Mouse (Mus musculus) MEL (cell line): ENCODE measurements around the gene App. TPM values are rescaled to one million over a fixed set of nuclear protein-coding genes. Genes with fewer than 3 reads are reported as not detected.

Experiments used
- DNase-seq: peaks from one replicate; pipeline ENCODE4 v3.0.0; 2011; ENCODE audit warnings: low read depth, low spot score
- H3K27ac ChIP-seq: 2 replicates; pipeline ENCODE4 v1.5.1; 2012; ENCODE audit warnings: low read depth, mild to moderate bottlenecking, control low read depth, low read length, moderate library complexity; ENCODE audit not compliant: control insufficient read depth
- H3K27me3 ChIP-seq, 2 experiments: fragments of 150-350 bp in 1 of 2; sonication (generic) in 1 of 2; 2 replicates each; pipeline ENCODE4 v1.6.1; 2012; ENCODE audit warnings: low read length in 2 of 2, mild to moderate bottlenecking in 2 of 2, improper control_type of control experiment in 1 of 2, moderate library complexity in 1 of 2; ENCODE audit not compliant: insufficient read depth in 2 of 2, control insufficient read depth in 1 of 2
- H3K36me3 ChIP-seq, 2 experiments: 2 replicates each; pipeline ENCODE4 v1.6.1; 2012 to 2014; ENCODE audit warnings: low read length in 2 of 2, improper control_type of control experiment in 1 of 2, inconsistent platforms in 1 of 2, mild to moderate bottlenecking in 1 of 2; ENCODE audit not compliant: insufficient read depth in 2 of 2, control insufficient read depth in 1 of 2
- H3K4me1 ChIP-seq, 2 experiments: fragments of 150-350 bp in 1 of 2; sonication (generic) in 1 of 2; 2 replicates each; pipeline ENCODE4 v1.6.1; 2012; ENCODE audit warnings: low read length in 2 of 2, improper control_type of control experiment in 1 of 2, mild to moderate bottlenecking in 1 of 2; ENCODE audit not compliant: insufficient read depth in 2 of 2, control insufficient read depth in 1 of 2
- H3K4me3 ChIP-seq, 2 experiments: fragments of 150-350 bp in 1 of 2; sonication (generic) in 1 of 2; 2 replicates each; pipeline ENCODE4 v1.5.1; 2012; ENCODE audit warnings: low read depth in 2 of 2, low read length in 2 of 2, mild to moderate bottlenecking in 2 of 2, moderate library complexity in 2 of 2, control low read depth in 1 of 2, improper control_type of control experiment in 1 of 2; ENCODE audit not compliant: control insufficient read depth in 1 of 2, insufficient read depth in 1 of 2
- H3K79me2 ChIP-seq: 2 replicates; pipeline ENCODE4 v1.6.1; 2012; ENCODE audit warnings: mild to moderate bottlenecking, low read length, moderate library complexity; ENCODE audit not compliant: control insufficient read depth, poor library complexity, insufficient read depth
- H3K9ac ChIP-seq: 2 replicates; pipeline ENCODE4 v1.6.1; 2012; ENCODE audit warnings: low read depth, mild to moderate bottlenecking, control low read depth, low read length, moderate library complexity; ENCODE audit not compliant: control insufficient read depth, poor library complexity, severe bottlenecking
- H3K9me3 ChIP-seq: fragments of 150-350 bp; sonication (generic); replicated peaks from 2 replicates; pipeline ENCODE4 v1.6.1; 2012; ENCODE audit warnings: mild to moderate bottlenecking, low read length, improper control_type of control experiment, moderate library complexity; ENCODE audit not compliant: insufficient read depth
- BHLHE40 ChIP-seq: IDR thresholded peaks from 2 replicates; pipeline ENCODE4 v1.6.1; 2012; ENCODE audit warnings: low read depth, mild to moderate bottlenecking, inconsistent platforms, low read length, improper control_type of control experiment, borderline replicate concordance
- ELF1 ChIP-seq: IDR thresholded peaks from 2 replicates; pipeline ENCODE4 v1.6.1; 2014; ENCODE audit warnings: low read depth, mild to moderate bottlenecking, inconsistent platforms, low read length, improper control_type of control experiment, moderate library complexity
- EP300 ChIP-seq, 2 experiments: IDR thresholded peaks; 2 replicates each; pipeline ENCODE4 v1.6.1; 2011; ENCODE audit warnings: improper control_type of control experiment in 2 of 2, low read length in 2 of 2, low read depth in 1 of 2, mild to moderate bottlenecking in 1 of 2
- ETS1 ChIP-seq: IDR thresholded peaks from 2 replicates; pipeline ENCODE4 v1.6.1; 2012; ENCODE audit warnings: low read depth, mild to moderate bottlenecking, inconsistent platforms, low read length, improper control_type of control experiment, moderate library complexity
- JUND ChIP-seq: IDR thresholded peaks from 2 replicates; pipeline ENCODE4 v1.6.1; 2011; ENCODE audit warnings: low read depth, mild to moderate bottlenecking, improper control_type of control experiment, low read length
- MAFK ChIP-seq: IDR thresholded peaks from 2 replicates; pipeline ENCODE4 v1.6.1; 2011; ENCODE audit warnings: low read depth, mild to moderate bottlenecking, low read length, improper control_type of control experiment, borderline replicate concordance
- MEF2A ChIP-seq: IDR thresholded peaks from 2 replicates; pipeline ENCODE4 v1.6.1; 2014; ENCODE audit warnings: low read depth, mild to moderate bottlenecking, inconsistent platforms, low read length, improper control_type of control experiment; ENCODE audit not compliant: poor library complexity, insufficient replicate concordance, severe bottlenecking; ENCODE audit errors: extremely low read depth
- MXI1 ChIP-seq: IDR thresholded peaks from 2 replicates; pipeline ENCODE4 v1.6.1; 2011; ENCODE audit warnings: mild to moderate bottlenecking, low read depth, low read length, improper control_type of control experiment
- NELFE ChIP-seq: IDR thresholded peaks from 2 replicates; pipeline ENCODE4 v1.6.1; 2011; ENCODE audit warnings: low read depth, low read length, improper control_type of control experiment
- NRF1 ChIP-seq: IDR thresholded peaks from 2 replicates; pipeline ENCODE4 v1.6.1; 2014; ENCODE audit warnings: low read depth, mild to moderate bottlenecking, inconsistent platforms, low read length, improper control_type of control experiment, moderate library complexity; ENCODE audit not compliant: poor library complexity, insufficient read depth, severe bottlenecking
- POLR2AphosphoS2 ChIP-seq: IDR thresholded peaks from 2 replicates; pipeline ENCODE4 v1.6.1; 2011; ENCODE audit warnings: low read length, improper control_type of control experiment
- RAD21 ChIP-seq: IDR thresholded peaks from 2 replicates; pipeline ENCODE4 v1.6.1; 2011; ENCODE audit warnings: mild to moderate bottlenecking, low read depth, low read length, improper control_type of control experiment
- RCOR1 ChIP-seq: IDR thresholded peaks from 2 replicates; pipeline ENCODE4 v1.6.1; 2012; ENCODE audit warnings: low read depth, mild to moderate bottlenecking, inconsistent platforms, low read length, improper control_type of control experiment
- SIN3A ChIP-seq: IDR thresholded peaks from 2 replicates; pipeline ENCODE4 v1.6.1; 2012; ENCODE audit warnings: low read length, improper control_type of control experiment, inconsistent platforms
- TCF12 ChIP-seq: IDR thresholded peaks from 2 replicates; pipeline ENCODE4 v1.6.1; 2014; ENCODE audit warnings: low read depth, mild to moderate bottlenecking, inconsistent platforms, low read length, improper control_type of control experiment, moderate library complexity
- USF2 ChIP-seq, 2 experiments: IDR thresholded peaks; 2 replicates each; pipeline ENCODE4 v1.6.1; 2011 to 2012; ENCODE audit warnings: improper control_type of control experiment in 2 of 2, low read length in 2 of 2, borderline replicate concordance in 1 of 2, inconsistent platforms in 1 of 2, low read depth in 1 of 2, mild to moderate bottlenecking in 1 of 2; ENCODE audit not compliant: insufficient read depth in 1 of 2
- ZC3H11A ChIP-seq: IDR thresholded peaks from 2 replicates; pipeline ENCODE4 v1.6.1; 2012; ENCODE audit warnings: low read depth, mild to moderate bottlenecking, inconsistent platforms, low read length, improper control_type of control experiment
- ZKSCAN1 ChIP-seq: IDR thresholded peaks from 2 replicates; pipeline ENCODE4 v1.6.1; 2012; ENCODE audit warnings: low read depth, mild to moderate bottlenecking, inconsistent platforms, low read length, improper control_type of control experiment, moderate library complexity
- ZMIZ1 ChIP-seq: IDR thresholded peaks from 2 replicates; pipeline ENCODE4 v1.6.1; 2012; ENCODE audit warnings: low read depth, mild to moderate bottlenecking, inconsistent platforms, low read length, improper control_type of control experiment, moderate library complexity
- ZNF384 ChIP-seq: IDR thresholded peaks from 2 replicates; pipeline ENCODE4 v1.6.1; 2012; ENCODE audit warnings: low read depth, mild to moderate bottlenecking, inconsistent platforms, low read length, improper control_type of control experiment
- polyA plus RNA-seq, 2 experiments: library from polyadenylated mRNA; stranded (reverse) in 1 of 2; unstranded in 1 of 2; fragments of >175 nt in 1 of 2; fragments of >200 nt in 1 of 2; gene quantifications; 2 replicates each; pipeline versions ENCODE4 v1.2.1 to v1.2.4; 2012; ENCODE audit warnings: low replicate concordance in 2 of 2, low read depth in 1 of 2; ENCODE audit not compliant: insufficient read length in 2 of 2, insufficient read depth in 1 of 2, missing spikeins in 1 of 2
- total RNA-seq: library from RNA; depleted of rRNA; stranded (reverse); fragments of 300-350 nt; gene quantifications from 2 replicates; pipeline ENCODE4 v1.2.3, GENCODE M21; 2012

The App gene
- total and polyA plus RNA-seq, 3 experiments = not detected

- H3K27me3 ChIP-seq = no peaks in the 10 kb centered on the region
- H3K27ac ChIP-seq = no peak overlapping the region
- H3K36me3 ChIP-seq = no peaks in the 10 kb centered on the region
- no peak overlapping the region for H3K9ac ChIP-seq
- H3K9me3 ChIP-seq = no peaks in the 10 kb centered on the region
- H3K4me3 ChIP-seq = no peak overlapping the region
- H3K4me1 ChIP-seq = no peaks in the 10 kb centered on the region
- no peak for TF ChIP-seq NELFE
- no peak for TF ChIP-seq NRF1
- TF ChIP-seq ZMIZ1 = no peak
- TF ChIP-seq TCF12 = no peak
- TF ChIP-seq RCOR1 = no peak
- no peak for TF ChIP-seq POLR2AphosphoS2
- no peak for TF ChIP-seq ELF1
- no peak for TF ChIP-seq USF2 (IDR thresholded peaks at IDR 0.05; ENCODE audit: borderline replicate concordance in 1 of 2, insufficient read depth in 1 of 2, low read depth in 1 of 2, low read length in 2 of 2)
- no peak for TF ChIP-seq ZNF384
- no peak for TF ChIP-seq ZC3H11A
- TF ChIP-seq BHLHE40 = no peak
- TF ChIP-seq ZKSCAN1 = no peak
- TF ChIP-seq RAD21 = no peak
- TF ChIP-seq MEF2A = no peak
- no peak for TF ChIP-seq JUND
- TF ChIP-seq EP300 (IDR thresholded peaks at IDR 0.05; ENCODE audit: low read depth in 1 of 2, low read length in 2 of 2) = no peak
- TF ChIP-seq ETS1 = no peak
- TF ChIP-seq MAFK = no peak
- no peak for TF ChIP-seq SIN3A
- no peak for TF ChIP-seq MXI1
- TF ChIP-seq, all 39 proteins: peak for 0
- no peaks in the 10 kb centered on the region for H3K79me2 ChIP-seq
- no peak for DNase-seq
These were observed 13.4 kb downstream of the App start for GRCm38 (mm10) chr16:85160140-85160539.
